Mouse (Mus musculus) CH12.LX (cell line): ENCODE results near the gene Cdh13. TPM values are rescaled to one million over a fixed set of nuclear protein-coding genes. Genes with fewer than 3 reads are reported as not detected.

Experiments used
- DNase-seq: peaks from one replicate; pipeline ENCODE4 v3.0.0-alpha.2; 2013; ENCODE audit errors: extremely low read depth
- H3K27ac ChIP-seq: 2 replicates; pipeline ENCODE4 v1.5.1; 2012; ENCODE audit warnings: low read depth, mild to moderate bottlenecking, control low read depth, moderate library complexity; ENCODE audit not compliant: insufficient read depth
- H3K27me3 ChIP-seq: replicated peaks from 2 replicates; pipeline ENCODE3; 2012; ENCODE audit warnings: inconsistent platforms
- H3K36me3 ChIP-seq, 2 experiments: replicated peaks in 1 of 2; 2 replicates each; pipeline versions ENCODE3 to v1.6.1; 2012; ENCODE audit warnings: inconsistent platforms in 1 of 2, low read length in 1 of 2, mild to moderate bottlenecking in 1 of 2, mixed read lengths in 1 of 2, moderate library complexity in 1 of 2; ENCODE audit not compliant: control insufficient read depth in 1 of 2, insufficient read depth in 1 of 2
- H3K4me1 ChIP-seq, 2 experiments: 2 replicates each; pipeline ENCODE4 v1.6.1; 2012; ENCODE audit warnings: inconsistent platforms in 1 of 2, moderate library complexity in 1 of 2; ENCODE audit not compliant: insufficient read depth in 2 of 2, control insufficient read depth in 1 of 2
- H3K4me2 ChIP-seq: 2 replicates; pipeline ENCODE4 v1.6.1; 2012; ENCODE audit warnings: low read depth, mild to moderate bottlenecking, control low read depth; ENCODE audit not compliant: poor library complexity, insufficient read depth, severe bottlenecking
- H3K4me3 ChIP-seq, 3 experiments: fragments of 150-350 bp in 1 of 3; sonication (generic) in 1 of 3; replicated peaks in 1 of 3; 2 replicates each; pipeline versions ENCODE3 to v1.5.1; 2011 to 2012; ENCODE audit warnings: low read depth in 2 of 3, low read length in 2 of 3, mild to moderate bottlenecking in 2 of 3, moderate library complexity in 2 of 3, control low read depth in 1 of 3, improper control_type of control experiment in 1 of 3, inconsistent platforms in 1 of 3, mixed read lengths in 1 of 3; ENCODE audit not compliant: poor library complexity in 1 of 3
- H3K79me2 ChIP-seq: replicated peaks from 2 replicates; pipeline ENCODE4 v1.6.1; 2012; ENCODE audit warnings: mild to moderate bottlenecking, moderate library complexity; ENCODE audit not compliant: control insufficient read depth, poor library complexity, insufficient read depth, severe bottlenecking; ENCODE audit errors: extremely low read depth
- H3K9ac ChIP-seq: 2 replicates; pipeline ENCODE4 v1.6.1; 2012; ENCODE audit warnings: low read depth, mild to moderate bottlenecking, control low read depth, moderate library complexity; ENCODE audit not compliant: insufficient read depth
- H3K9me3 ChIP-seq: replicated peaks from 2 replicates; pipeline ENCODE3; 2012; ENCODE audit warnings: low read length, inconsistent platforms, mixed read lengths
- CHD1 ChIP-seq: IDR thresholded peaks from 2 replicates; pipeline ENCODE4 v1.6.1; 2012; ENCODE audit warnings: low read depth, low read length, improper control_type of control experiment, inconsistent platforms
- CTCF ChIP-seq, 2 experiments: IDR thresholded peaks in 1 of 2; conservative IDR thresholded peaks in 1 of 2; 2 replicates each; pipeline ENCODE4 v1.5.1; 2011 to 2012; ENCODE audit warnings: low read depth in 2 of 2, low read length in 2 of 2, improper control_type of control experiment in 1 of 2, inconsistent platforms in 1 of 2, mild to moderate bottlenecking in 1 of 2, moderate library complexity in 1 of 2
- E2F4 ChIP-seq: IDR thresholded peaks from 2 replicates; pipeline ENCODE4 v1.6.1; 2011; ENCODE audit warnings: low read depth, low read length, improper control_type of control experiment; ENCODE audit not compliant: insufficient replicate concordance
- ETS1 ChIP-seq: conservative IDR thresholded peaks from 2 replicates; pipeline ENCODE4 v1.6.1; 2012; ENCODE audit warnings: low read depth, mild to moderate bottlenecking, inconsistent platforms, low read length, improper control_type of control experiment, moderate library complexity
- HCFC1 ChIP-seq: IDR thresholded peaks from 2 replicates; pipeline ENCODE4 v1.6.1; 2012; ENCODE audit warnings: low read depth, mild to moderate bottlenecking, inconsistent platforms, low read length, improper control_type of control experiment
- IRF4 ChIP-seq: IDR thresholded peaks from 2 replicates; pipeline ENCODE4 v1.6.1; 2014; ENCODE audit warnings: low read depth, mild to moderate bottlenecking, inconsistent platforms, low read length, improper control_type of control experiment
- JUND ChIP-seq: conservative IDR thresholded peaks from 2 replicates; pipeline ENCODE4 v1.6.1; 2011; ENCODE audit warnings: low read depth, low read length, improper control_type of control experiment
- PAX5 ChIP-seq: IDR thresholded peaks from 2 replicates; pipeline ENCODE4 v1.6.1; 2012; ENCODE audit warnings: low read length, inconsistent platforms, mixed read lengths
- POLR2AphosphoS2 ChIP-seq: IDR thresholded peaks from 2 replicates; pipeline ENCODE4 v1.6.1; 2011; ENCODE audit warnings: low read depth, low read length, improper control_type of control experiment
- RCOR1 ChIP-seq: conservative IDR thresholded peaks from 2 replicates; pipeline ENCODE4 v1.6.1; 2012; ENCODE audit warnings: low read depth, mild to moderate bottlenecking, inconsistent platforms, low read length, improper control_type of control experiment
- SIN3A ChIP-seq: IDR thresholded peaks from 2 replicates; pipeline ENCODE4 v1.6.1; 2012; ENCODE audit warnings: low read length, improper control_type of control experiment, inconsistent platforms
- SMC3 ChIP-seq: IDR thresholded peaks from 2 replicates; pipeline ENCODE4 v1.6.1; 2011; ENCODE audit warnings: low read depth, low read length, improper control_type of control experiment
- TCF12 ChIP-seq: IDR thresholded peaks from 2 replicates; pipeline ENCODE4 v1.6.1; 2014; ENCODE audit warnings: low read depth, mild to moderate bottlenecking, inconsistent platforms, low read length, improper control_type of control experiment
- UBTF ChIP-seq: IDR thresholded peaks from 2 replicates; pipeline ENCODE4 v1.6.1; 2012; ENCODE audit warnings: low read depth, mild to moderate bottlenecking, inconsistent platforms, low read length, improper control_type of control experiment, moderate library complexity
- USF1 ChIP-seq: IDR thresholded peaks from 2 replicates; pipeline ENCODE4 v1.6.1; 2014; ENCODE audit warnings: low read depth, mild to moderate bottlenecking, inconsistent platforms, low read length, improper control_type of control experiment
- USF2 ChIP-seq: conservative IDR thresholded peaks from 2 replicates; pipeline ENCODE4 v1.6.1; 2011; ENCODE audit warnings: low read depth, low read length, improper control_type of control experiment
- ZC3H11A ChIP-seq: IDR thresholded peaks from 2 replicates; pipeline ENCODE4 v1.6.1; 2012; ENCODE audit warnings: low read depth, mild to moderate bottlenecking, inconsistent platforms, low read length, improper control_type of control experiment
- ZKSCAN1 ChIP-seq: IDR thresholded peaks from 2 replicates; pipeline ENCODE4 v1.6.1; 2012; ENCODE audit warnings: low read depth, inconsistent platforms, low read length, improper control_type of control experiment, borderline replicate concordance
- ZMIZ1 ChIP-seq: IDR thresholded peaks from 2 replicates; pipeline ENCODE4 v1.6.1; 2012; ENCODE audit warnings: low read depth, mild to moderate bottlenecking, inconsistent platforms, low read length, improper control_type of control experiment
- dilution Hi-C: fragments of 300-500 bp; cut with MboI; formaldehyde crosslinking; loops from 2 replicates; pipeline ENCODE4 v1.14.3; 2020; ENCODE audit warnings: low sequenced_read_pairs; ENCODE audit not compliant: extremely low pct_unique_long_range_greater_than_20kb, extremely low pct_ligation_motif_present
- in situ Hi-C: fragments of 300-500 bp; cut with MboI; formaldehyde crosslinking; loops from 3 replicates; pipeline ENCODE4 v1.14.3; 2019; ENCODE audit warnings: low sequenced_read_pairs, low pct_ligation_motif_present, low pct_unique_long_range_greater_than_20kb, mixed read lengths
- polyA plus RNA-seq: library from polyadenylated mRNA; unstranded; fragments of >175 nt; gene quantifications from 2 replicates; pipeline ENCODE4 v1.2.1, GENCODE M21; 2012; ENCODE audit warnings: low read depth; ENCODE audit not compliant: insufficient read length
- total RNA-seq, 2 experiments: library from RNA; depleted of rRNA; stranded (reverse); fragments of 300-350 nt in 1 of 2; fragments of >200 nt in 1 of 2; gene quantifications; 2 replicates each; pipeline ENCODE4 v1.2.3; 2012 to 2014

Cdh13 gene
- total and polyA plus RNA-seq, 3 experiments, result not detected

DNA sequence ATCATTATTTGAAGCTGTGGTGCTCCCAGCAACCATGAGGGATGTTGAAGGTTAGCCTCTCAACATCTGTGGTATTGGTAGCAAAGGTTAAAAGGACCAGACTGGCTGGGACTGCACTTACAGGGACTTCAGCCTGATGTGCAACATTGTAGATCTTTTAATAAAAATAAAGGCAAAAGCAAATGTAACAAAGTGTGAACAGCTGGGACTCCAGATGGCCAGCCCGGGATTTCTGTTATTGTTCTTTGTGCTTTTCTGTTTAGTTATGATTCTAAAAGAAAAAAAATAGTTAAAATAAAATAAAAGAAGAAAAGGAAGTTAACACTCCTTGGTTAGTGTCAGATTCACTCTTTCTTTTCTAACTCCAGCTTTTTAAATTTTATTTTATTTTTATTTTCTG is 717.1 kb downstream of the Cdh13 start:
- dilution Hi-C loops, result no loop called here
- Histone ChIP-seq H3K9ac (no peak overlapping the region), H3K4me1 (no peaks in the 10 kb centered on the region), H3K79me2 (no peaks in the 10 kb centered on the region), H3K4me3 (no peak overlapping the region), H3K4me2 (no peak overlapping the region), H3K27me3 (no peaks in the 10 kb centered on the region), H3K36me3 (no peaks in the 10 kb centered on the region), H3K9me3 (peaks cover 83% of the 10 kb centered on the region), H3K27ac (no peak overlapping the region)
- in situ Hi-C loops, result no loop called here
- TF ChIP-seq ZMIZ1, result no peak
- TF ChIP-seq JUND, result no peak
- TF ChIP-seq CTCF (conservative IDR thresholded peaks at IDR 0.05 in 1 of 2, IDR thresholded peaks at IDR 0.05 in 1 of 2; ENCODE audit: low read depth in 2 of 2, low read length in 2 of 2), result no peak
- TF ChIP-seq SIN3A, result no peak
- no peak for TF ChIP-seq RCOR1
- TF ChIP-seq CHD1, result no peak
- TF ChIP-seq UBTF, result no peak
- TF ChIP-seq ZC3H11A, result no peak
- TF ChIP-seq ETS1, result no peak
- TF ChIP-seq, all 38 proteins: peak for 0
- DNase-seq, result no peak

- in situ Hi-C loops, result no loop called here
- dilution Hi-C loops, result no loop called here
- no peaks in the 10 kb centered on the region for H3K27me3 ChIP-seq
- no peak overlapping the region for H3K4me2 ChIP-seq
- H3K36me3 ChIP-seq, result no peaks in the 10 kb centered on the region
- no peak for DNase-seq
- no peak overlapping the region for H3K27ac ChIP-seq
- H3K4me3 ChIP-seq, result no peak overlapping the region
- no peak overlapping the region for H3K9ac ChIP-seq
- H3K79me2 ChIP-seq, result no peaks in the 10 kb centered on the region
- TF ChIP-seq HCFC1, result no peak
- TF ChIP-seq JUND, result no peak
- TF ChIP-seq USF1, result no peak
- TF ChIP-seq SIN3A, result no peak
- TF ChIP-seq CTCF (conservative IDR thresholded peaks at IDR 0.05 in 1 of 2, IDR thresholded peaks at IDR 0.05 in 1 of 2; ENCODE audit: low read depth in 2 of 2, low read length in 2 of 2), result no peak
- no peak for TF ChIP-seq POLR2AphosphoS2
- peaks cover 92% of the 10 kb centered on the region for H3K9me3 ChIP-seq
- no peaks in the 10 kb centered on the region for H3K4me1 ChIP-seq
Measured at GRCm38 (mm10) chr8:119004821-119005220, 721.3 kb downstream of the Cdh13 start.

DNA sequence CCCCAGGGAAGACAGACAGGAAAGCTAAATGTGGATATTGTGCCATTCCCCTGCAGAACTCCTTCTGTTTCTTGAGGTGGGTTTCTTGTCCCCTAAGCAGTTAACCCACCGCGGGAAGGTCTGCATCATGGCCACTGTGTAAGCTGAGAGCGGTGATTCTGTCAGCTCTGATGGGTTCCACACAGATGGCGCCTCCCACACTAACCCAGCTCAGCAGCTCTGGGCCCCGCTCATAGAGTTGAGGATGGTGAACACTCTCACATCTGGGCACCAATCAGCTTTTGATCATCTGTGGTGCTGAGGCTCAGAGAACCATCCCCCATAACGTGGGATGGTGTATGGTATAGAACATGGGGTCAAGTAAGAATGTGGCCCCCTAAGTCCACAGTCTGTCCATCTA is 735.1 kb downstream of the Cdh13 start:
- DNase-seq, result no peak
- no peaks in the 10 kb centered on the region for H3K79me2 ChIP-seq
- H3K4me2 ChIP-seq, result no peak overlapping the region
- H3K27ac ChIP-seq, result no peak overlapping the region
- no peak overlapping the region for H3K9ac ChIP-seq
- no peak overlapping the region for H3K4me3 ChIP-seq
- H3K27me3 ChIP-seq, result no peaks in the 10 kb centered on the region
- in situ Hi-C loops, result no loop called here
- H3K36me3 ChIP-seq, result no peaks in the 10 kb centered on the region
- peaks cover 92% of the 10 kb centered on the region for H3K9me3 ChIP-seq
- no peaks in the 10 kb centered on the region for H3K4me1 ChIP-seq
- TF ChIP-seq E2F4 (no peak), RCOR1 (no peak), HCFC1 (no peak), USF1 (no peak), CHD1 (no peak), ZKSCAN1 (no peak), TCF12 (no peak), SMC3 (no peak), CTCF (conservative IDR thresholded peaks at IDR 0.05 in 1 of 2, IDR thresholded peaks at IDR 0.05 in 1 of 2; ENCODE audit: low read depth in 2 of 2, low read length in 2 of 2) (no peak), USF2 (no peak), ZMIZ1 (no peak), IRF4 (no peak), PAX5 (no peak), POLR2AphosphoS2 (no peak)
- dilution Hi-C loops, result no loop called here
